Mouse (Mus musculus): ENCODE measurements at regions not wholly inside any gene's neighbourhood (a gene's known extent, or its start where the extent isn't known, plus 50 kb on each side); places are given as distances from the start of the nearest gene placed in this dataset.
A peak's percentile ranks its signal among the peaks of the same experiment; 100 is the strongest.

- Histone ChIP-seq H3K9ac (replicated peaks; ENCODE audit: low read length) (no peak overlapping the region), H3K4me3 (ENCODE audit: low read length) (no peak overlapping the region), H3K4me2 (ENCODE audit: low read depth, low read length) (no peak overlapping the region), H3K36me3 (ENCODE audit: insufficient read depth, low read length) (no peaks in the 10 kb centered on the region), H3K27me3 (ENCODE audit: insufficient read depth, low read length) (no peaks in the 10 kb centered on the region), H3K4me1 (ENCODE audit: insufficient read depth, low read length) (no peaks in the 10 kb centered on the region), H3K9me3 (ENCODE audit: low read length) (no peaks in the 10 kb centered on the region; the same call in 1 of the 2 replicates), H3K27ac (no peak overlapping the region)
- no peak for ATAC-seq
- DNase-seq (ENCODE audit: low spot score): no peak
- 83% methylated on average over 2 of the region's 2 CpGs for WGBS
- no peak for TF ChIP-seq CTCF (IDR thresholded peaks at IDR 0.05; ENCODE audit: low read depth)
Observed at GRCm38 (mm10) chr13:60382855-60383254, 205.7 kb upstream of the Gas1 start.

GRCm38 (mm10) chr13:60398836-60399235, 202.9 kb upstream of the Dapk1 start:
- H3K36me3 ChIP-seq (ENCODE audit: insufficient read depth, low read length): no peaks in the 10 kb centered on the region
- DNase-seq (ENCODE audit: low spot score): no peak
- no peak overlapping the region for H3K27ac ChIP-seq
- no peaks in the 10 kb centered on the region for H3K4me1 ChIP-seq (ENCODE audit: insufficient read depth, low read length)
- no peak overlapping the region for H3K9ac ChIP-seq (replicated peaks; ENCODE audit: low read length)
- WGBS: 98% methylated on average over 2 of the region's 2 CpGs
- no peaks in the 10 kb centered on the region for H3K9me3 ChIP-seq (ENCODE audit: low read length)
- no peak for ATAC-seq
- TF ChIP-seq CTCF (IDR thresholded peaks at IDR 0.05; ENCODE audit: low read depth): no peak
- no peak overlapping the region for H3K4me2 ChIP-seq (ENCODE audit: low read depth, low read length)
- H3K27me3 ChIP-seq (ENCODE audit: insufficient read depth, low read length): no peaks in the 10 kb centered on the region
- H3K4me3 ChIP-seq (ENCODE audit: low read length): no peak overlapping the region

GRCm38 (mm10) chr13:60400764-60401487, 200.8 kb upstream of the Dapk1 start:
- no peak for ATAC-seq
- no peak overlapping the region for H3K4me2 ChIP-seq (ENCODE audit: low read depth, low read length)

DNA sequence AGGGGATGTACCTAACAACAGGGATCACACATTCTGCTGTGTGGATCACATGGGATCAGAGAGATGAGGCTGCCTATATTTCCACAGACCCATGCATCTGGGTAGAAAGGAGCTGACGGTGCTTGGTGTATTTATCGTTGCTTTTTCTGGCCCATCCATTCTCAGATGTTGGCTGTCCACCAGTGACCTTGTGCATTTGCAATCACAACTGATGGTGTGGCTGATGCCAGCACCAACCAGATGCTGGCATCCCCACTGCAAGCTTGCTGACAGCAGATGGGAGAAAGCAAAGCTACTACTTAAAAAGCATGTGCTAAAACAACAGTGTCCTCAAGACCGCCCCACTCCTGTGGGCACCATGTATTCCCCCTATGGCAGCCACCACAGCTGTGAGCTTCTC, 198.3 kb upstream of the Dapk1 start:
- H3K27ac ChIP-seq: no peak overlapping the region
- no peaks in the 10 kb centered on the region for H3K9me3 ChIP-seq (ENCODE audit: low read length)
- H3K4me3 ChIP-seq (ENCODE audit: low read length): no peak overlapping the region
- H3K36me3 ChIP-seq (ENCODE audit: insufficient read depth, low read length): no peaks in the 10 kb centered on the region
- no peaks in the 10 kb centered on the region for H3K4me1 ChIP-seq (ENCODE audit: insufficient read depth, low read length)
- no peak for ATAC-seq
- no peak overlapping the region for H3K4me2 ChIP-seq (ENCODE audit: low read depth, low read length)
- no peak for DNase-seq (ENCODE audit: low spot score)
- H3K27me3 ChIP-seq (ENCODE audit: insufficient read depth, low read length): no peaks in the 10 kb centered on the region
- H3K9ac ChIP-seq (replicated peaks; ENCODE audit: low read length): no peak overlapping the region
- WGBS: 85% methylated on average over 3 of the region's 3 CpGs
- no peak for TF ChIP-seq CTCF (IDR thresholded peaks at IDR 0.05; ENCODE audit: low read depth)

More at GRCm38 (mm10) chr13:60400764-60401487, 200.8 kb upstream of the Dapk1 start:
- DNase-seq (ENCODE audit: low spot score): no peak
- 72% methylated on average over 3 of the region's 3 CpGs for WGBS
- H3K27me3 ChIP-seq (ENCODE audit: insufficient read depth, low read length): no peaks in the 10 kb centered on the region
- H3K9me3 ChIP-seq (ENCODE audit: low read length): no peaks in the 10 kb centered on the region
- no peaks in the 10 kb centered on the region for H3K36me3 ChIP-seq (ENCODE audit: insufficient read depth, low read length)
- no peak overlapping the region for H3K9ac ChIP-seq (replicated peaks; ENCODE audit: low read length)
- no peak overlapping the region for H3K27ac ChIP-seq
- no peak for TF ChIP-seq CTCF (IDR thresholded peaks at IDR 0.05; ENCODE audit: low read depth)
- no peaks in the 10 kb centered on the region for H3K4me1 ChIP-seq (ENCODE audit: insufficient read depth, low read length)
- no peak overlapping the region for H3K4me3 ChIP-seq (ENCODE audit: low read length)

DNA sequence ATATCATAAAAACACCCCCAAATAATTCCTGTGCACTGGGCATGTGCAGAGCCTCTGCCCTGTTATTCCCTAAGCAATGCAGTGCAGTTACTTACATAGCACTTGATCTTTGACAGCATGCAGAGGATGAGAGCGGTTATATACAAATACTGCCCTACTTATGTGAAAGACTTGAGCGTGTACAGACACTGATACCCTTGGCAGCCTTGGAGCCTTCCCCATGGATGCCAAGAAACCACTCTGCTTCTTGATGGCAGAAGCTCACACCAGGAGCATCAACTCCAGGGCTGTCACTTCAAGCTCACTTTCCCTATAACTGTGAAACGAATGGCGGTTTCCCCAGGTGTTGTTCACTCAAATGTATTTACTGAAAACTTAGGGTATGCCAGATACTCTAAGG, 194.4 kb upstream of the Dapk1 start:
- DNase-seq (ENCODE audit: low spot score) (no peak), ATAC-seq (no peak)
- H3K9ac ChIP-seq (replicated peaks; ENCODE audit: low read length): no peak overlapping the region
- H3K27ac ChIP-seq: no peak overlapping the region
- no peak for TF ChIP-seq CTCF (IDR thresholded peaks at IDR 0.05; ENCODE audit: low read depth)
- H3K4me2 ChIP-seq (ENCODE audit: low read depth, low read length): no peak overlapping the region
- no peaks in the 10 kb centered on the region for H3K4me1 ChIP-seq (ENCODE audit: insufficient read depth, low read length)
- no peaks in the 10 kb centered on the region for H3K27me3 ChIP-seq (ENCODE audit: insufficient read depth, low read length)
- H3K4me3 ChIP-seq (ENCODE audit: low read length): no peak overlapping the region
- WGBS: 86% methylated on average over 4 of the region's 4 CpGs
- no peaks in the 10 kb centered on the region for H3K36me3 ChIP-seq (ENCODE audit: insufficient read depth, low read length)
- no peaks in the 10 kb centered on the region for H3K9me3 ChIP-seq (ENCODE audit: low read length)

- H3K4me2 ChIP-seq (ENCODE audit: low read depth, low read length): no peak overlapping the region
- no peak for TF ChIP-seq CTCF (IDR thresholded peaks at IDR 0.05; ENCODE audit: low read depth)
- H3K4me3 ChIP-seq (ENCODE audit: low read length): no peak overlapping the region
- H3K27ac ChIP-seq: no peak overlapping the region
- H3K4me1 ChIP-seq (ENCODE audit: insufficient read depth, low read length): no peaks in the 10 kb centered on the region
- no peaks in the 10 kb centered on the region for H3K9me3 ChIP-seq (ENCODE audit: low read length)
- 61% methylated on average over 14 of the region's 14 CpGs for WGBS
- no peak overlapping the region for H3K9ac ChIP-seq (replicated peaks; ENCODE audit: low read length)
- ATAC-seq: no peak
- DNase-seq (ENCODE audit: low spot score): peak; percentile 26
- H3K27me3 ChIP-seq (ENCODE audit: insufficient read depth, low read length): no peaks in the 10 kb centered on the region
- H3K36me3 ChIP-seq (ENCODE audit: insufficient read depth, low read length): no peaks in the 10 kb centered on the region
Observed at GRCm38 (mm10) chr13:60409706-60410502, 191.8 kb upstream of the Dapk1 start.

- H3K27ac ChIP-seq: no peak overlapping the region
- no peak overlapping the region for H3K4me3 ChIP-seq (ENCODE audit: low read length)
- DNase-seq (ENCODE audit: low spot score): no peak
- WGBS: 77% methylated on average over 1 of the region's 1 CpGs
- TF ChIP-seq CTCF (IDR thresholded peaks at IDR 0.05; ENCODE audit: low read depth): no peak
- H3K9ac ChIP-seq (replicated peaks; ENCODE audit: low read length): no peak overlapping the region
- no peak for ATAC-seq
- H3K36me3 ChIP-seq (ENCODE audit: insufficient read depth, low read length): no peaks in the 10 kb centered on the region
- 0 out of 2 replicates have a peak, but pooled peaks cover 5% of the 10 kb centered on the region for H3K4me1 ChIP-seq (ENCODE audit: insufficient read depth, low read length)
- no peaks in the 10 kb centered on the region for H3K9me3 ChIP-seq (ENCODE audit: low read length)
- H3K4me2 ChIP-seq (ENCODE audit: low read depth, low read length): no peak overlapping the region
- H3K27me3 ChIP-seq (ENCODE audit: insufficient read depth, low read length): no peaks in the 10 kb centered on the region
Observed at GRCm38 (mm10) chr13:60416024-60416423, 185.7 kb upstream of the Dapk1 start.

Measured in hindbrain, postnatal 0 days (tissue).